Mouse (Mus musculus) c-Kit-positive CD71-positive TER-119-negative erythroid progenitor cells, embryonic 14.5 days (primary cell): Measurements from ENCODE around the gene Hcrt.

Experiments
- DNase-seq: peaks from one replicate; pipeline ENCODE4 v3.0.0-alpha.2; 2013; ENCODE audit warnings: low read depth

The Hcrt gene

DNA sequence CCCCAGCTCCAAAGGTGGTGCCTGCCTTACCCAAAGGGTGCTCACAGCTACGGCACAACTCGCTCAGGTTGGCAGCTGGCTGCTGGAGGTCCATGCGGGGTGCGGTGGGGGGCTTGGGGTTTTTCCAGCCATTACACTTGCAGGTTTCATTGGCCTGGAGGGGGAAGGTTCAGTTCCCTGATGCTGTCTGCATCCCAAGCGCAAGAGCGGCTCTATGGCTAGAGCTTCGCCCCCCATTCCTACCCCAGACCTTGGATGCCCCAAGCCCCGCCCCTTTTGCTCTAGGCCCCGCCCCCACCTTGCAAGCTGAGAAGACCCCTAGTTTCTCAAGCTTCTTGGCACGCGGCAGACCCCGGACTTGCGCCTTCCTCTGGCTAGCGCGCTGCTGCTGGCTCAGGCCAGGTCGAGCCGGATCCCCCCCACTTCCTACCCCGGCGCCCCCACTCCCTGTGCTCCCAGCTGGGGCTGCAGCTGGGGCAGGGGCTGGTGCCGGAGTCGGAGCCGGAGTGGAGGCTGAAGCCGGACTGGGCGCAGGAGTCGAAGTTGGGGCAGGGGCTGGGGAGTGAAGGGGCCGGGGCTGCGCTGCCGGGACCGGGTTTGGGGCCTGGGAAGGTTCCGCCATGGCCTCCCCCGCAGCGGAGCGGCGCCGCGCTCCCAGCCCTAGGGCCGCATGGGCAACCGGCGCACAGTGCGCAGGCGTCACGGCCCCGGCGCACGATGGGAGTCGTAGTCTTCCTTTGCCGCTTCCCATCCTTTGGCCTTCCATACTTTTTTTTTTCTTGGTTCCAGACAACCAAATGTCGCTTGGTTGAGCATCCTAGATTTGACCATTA is 50.7 kb downstream of the Hcrt start, which contains the start of gene Kat2a:
TSS of gene Kat2a (minus strand) at position 683 of the 833 bp plus-strand sequence.
- DNase-seq = peak; percentile 64
